Mouse (Mus musculus) midbrain, embryonic 15.5 days (tissue): ENCODE data around the gene Vmn1r236. TPM values are rescaled to one million over a fixed set of nuclear protein-coding genes. Genes with fewer than 3 reads are reported as not detected.

Experiments
- ATAC-seq: fragments of 200-750 bp; cut with Nextera tagmentation; replicated peaks from 2 replicates; pipeline ENCODE4 v1.8.0; 2017; ENCODE audit warnings: moderate TSS enrichment
- H3K27ac ChIP-seq: fragments of 300-500 bp; sonication (generic); 2 replicates; pipeline ENCODE4 v1.5.1; 2015; ENCODE audit warnings: mild to moderate bottlenecking, inconsistent platforms
- H3K27me3 ChIP-seq: fragments of 300-500 bp; sonication (generic); replicated peaks from 2 replicates; pipeline ENCODE4 v1.6.1; 2015; ENCODE audit warnings: inconsistent platforms
- H3K36me3 ChIP-seq: fragments of 300-500 bp; sonication (generic); replicated peaks from 2 replicates; pipeline ENCODE4 v1.6.1; 2015; ENCODE audit warnings: inconsistent platforms
- H3K4me1 ChIP-seq: fragments of 300-500 bp; sonication (generic); 2 replicates; pipeline ENCODE4 v1.6.1; 2015; ENCODE audit warnings: inconsistent platforms
- H3K4me2 ChIP-seq: fragments of 300-500 bp; sonication (generic); 2 replicates; pipeline ENCODE4 v1.6.1; 2015; ENCODE audit warnings: inconsistent platforms, mild to moderate bottlenecking, moderate library complexity
- H3K4me3 ChIP-seq: fragments of 300-500 bp; sonication (generic); 2 replicates; pipeline ENCODE4 v1.5.1; 2015; ENCODE audit warnings: mild to moderate bottlenecking, inconsistent platforms
- H3K9ac ChIP-seq: fragments of 300-500 bp; sonication (generic); 2 replicates; pipeline ENCODE4 v1.6.1; 2015; ENCODE audit warnings: mild to moderate bottlenecking, inconsistent platforms
- H3K9me3 ChIP-seq: fragments of 300-500 bp; sonication (generic); 2 replicates; pipeline ENCODE4 v1.6.1; 2016; ENCODE audit warnings: inconsistent platforms
- WGBS: fragments of 180-500 bp; shearing (Covaris S2); methylation state at CpG from one replicate; pipeline ENCODE4 v1.1.7; 2015; ENCODE audit warnings: mixed read lengths; 5-methylcytosine and 5-hydroxymethylcytosine counted together
- microRNA-seq: library from miRNA; unstranded; fragments of <30 nt; microRNA quantifications from one replicate; pipeline ENCODE4, GENCODE M21; 2016
- polyA plus RNA-seq: library from polyadenylated mRNA; unstranded; fragments of >200 nt; fragmentation: Nextera tagmentation; extraction: Ambion mirVana; gene quantifications from 2 replicates; pipeline ENCODE4 v1.2.1, GENCODE M21; 2015

Vmn1r236 gene
- not detected in 2 replicates for polyA plus RNA-seq

DNA sequence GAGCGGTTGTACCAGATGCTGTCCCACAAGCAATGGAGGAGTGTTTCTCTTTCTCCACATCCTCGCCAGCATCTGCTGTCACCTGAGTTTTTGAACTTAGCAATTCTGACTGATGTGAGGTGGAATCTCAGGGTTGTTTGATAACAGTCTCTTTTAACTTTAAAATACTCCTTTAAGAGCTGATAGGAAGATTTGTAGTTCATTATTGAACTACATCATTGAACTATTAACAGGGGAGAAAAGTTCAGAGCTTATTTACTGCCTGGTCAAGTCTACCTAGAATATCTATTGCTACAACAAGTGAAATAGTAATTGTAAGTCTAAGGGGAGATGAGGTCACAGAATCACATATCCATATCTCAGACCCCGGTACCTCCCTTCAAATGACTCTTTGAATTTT, at the start of gene Vmn1r236:
TSS of gene Vmn1r236 (plus strand) at position 301 of the 400 bp plus-strand sequence.
- no peak within 1 kb of the TSS for H3K9ac ChIP-seq
- no peaks in the 10 kb centered on the region for H3K4me1 ChIP-seq
- no peaks in the 10 kb centered on the region for H3K9me3 ChIP-seq
- no peaks in the 10 kb centered on the region for H3K27me3 ChIP-seq
- H3K4me2 ChIP-seq = no peak within 1 kb of the TSS
- no peak within 1 kb of the TSS for H3K4me3 ChIP-seq
- ATAC-seq = no peak
- H3K36me3 ChIP-seq = no peaks in the 10 kb centered on the region
- H3K27ac ChIP-seq = no peak within 1 kb of the TSS
- WGBS = 78% methylated on average over 3 of the region's 3 CpGs

DNA sequence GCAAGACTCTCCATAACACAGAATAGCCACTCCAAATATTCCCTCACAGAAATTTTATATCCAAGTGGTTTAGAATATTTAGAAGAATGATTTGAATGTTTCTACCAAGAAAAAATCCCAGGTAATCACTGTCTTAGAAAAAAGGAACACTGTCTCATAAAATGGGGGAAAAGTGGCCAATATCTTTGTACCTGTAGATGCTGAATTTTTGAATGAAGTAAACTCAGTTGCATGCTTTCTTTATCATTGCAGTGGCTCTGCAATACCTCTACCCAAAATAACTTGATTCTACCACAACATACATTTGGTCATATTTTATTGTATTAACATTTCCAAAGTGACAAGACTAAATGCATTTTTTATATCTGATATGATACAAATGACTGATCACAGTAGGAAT, 26.6 kb upstream of the Vmn1r236 start, which contains the start of gene Vmn1r235:
TSS of gene Vmn1r235 (plus strand) at position 301 of the 400 bp plus-strand sequence.
- no peak within 1 kb of the TSS for H3K4me2 ChIP-seq
- no peak for ATAC-seq
- no peaks in the 10 kb centered on the region for H3K27me3 ChIP-seq

DNA sequence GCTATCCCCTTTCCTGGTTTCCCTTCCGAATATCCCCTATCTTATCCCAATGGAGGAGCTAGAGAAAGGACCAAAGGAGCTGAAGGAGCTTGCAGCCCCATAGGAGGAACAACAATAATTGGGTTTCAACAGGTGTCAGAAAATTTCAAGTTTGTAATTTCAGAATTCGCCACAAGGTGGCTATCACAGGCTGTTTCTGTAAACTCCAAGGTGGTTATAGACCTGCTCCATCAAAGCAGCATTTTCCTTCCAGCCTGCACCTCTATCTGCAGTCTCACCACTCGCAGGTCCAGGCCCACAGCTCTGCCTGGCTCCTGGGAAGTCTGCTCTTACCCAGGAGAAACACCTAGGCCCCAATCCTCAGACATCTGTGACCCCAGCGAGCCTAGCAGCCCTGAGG, 10.6 kb upstream of the Vmn1r236 start:
- Histone ChIP-seq H3K9ac (no peak overlapping the region), H3K4me2 (no peak overlapping the region), H3K27me3 (no peaks in the 10 kb centered on the region), H3K27ac (no peak overlapping the region), H3K9me3 (no peaks in the 10 kb centered on the region), H3K36me3 (no peaks in the 10 kb centered on the region), H3K4me1 (no peaks in the 10 kb centered on the region), H3K4me3 (no peak overlapping the region)
- 22% methylated on average over 4 of the region's 4 CpGs for WGBS
- ATAC-seq = no peak

More for the DNA sequence above, 26.6 kb upstream of the Vmn1r236 start, which contains the start of gene Vmn1r235:
- no peak within 1 kb of the TSS for H3K4me3 ChIP-seq
- H3K4me1 ChIP-seq = no peaks in the 10 kb centered on the region
- no peak within 1 kb of the TSS for H3K9ac ChIP-seq
- H3K9me3 ChIP-seq = no peaks in the 10 kb centered on the region
- H3K27ac ChIP-seq = no peak within 1 kb of the TSS
- H3K36me3 ChIP-seq = no peaks in the 10 kb centered on the region

DNA sequence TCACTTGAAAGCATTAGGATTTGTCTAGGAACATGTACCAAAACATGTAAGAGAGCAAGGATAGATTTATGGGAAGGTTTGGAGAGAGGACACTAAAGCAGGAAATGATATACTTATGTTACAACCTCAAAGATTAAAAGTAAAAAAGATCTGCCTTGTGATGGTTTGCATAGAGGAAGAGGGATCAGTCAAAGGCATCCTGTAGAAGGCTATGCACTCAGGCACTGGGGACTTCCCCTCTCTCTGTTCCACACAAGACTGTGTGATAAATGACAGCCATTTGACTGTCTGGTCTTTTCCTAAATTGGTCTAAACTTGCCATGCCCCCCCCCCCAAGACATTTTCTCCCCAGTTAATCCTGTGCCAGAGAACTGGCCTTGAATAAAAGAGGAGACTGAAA, 1.7 kb downstream of the Vmn1r236 start:
- H3K27ac ChIP-seq = no peak overlapping the region
- no peaks in the 10 kb centered on the region for H3K36me3 ChIP-seq
- no peaks in the 10 kb centered on the region for H3K4me1 ChIP-seq
- no peaks in the 10 kb centered on the region for H3K27me3 ChIP-seq
- H3K4me3 ChIP-seq = no peak overlapping the region
- H3K9me3 ChIP-seq = no peaks in the 10 kb centered on the region
- no peak for ATAC-seq
- H3K9ac ChIP-seq = no peak overlapping the region
- no peak overlapping the region for H3K4me2 ChIP-seq

DNA sequence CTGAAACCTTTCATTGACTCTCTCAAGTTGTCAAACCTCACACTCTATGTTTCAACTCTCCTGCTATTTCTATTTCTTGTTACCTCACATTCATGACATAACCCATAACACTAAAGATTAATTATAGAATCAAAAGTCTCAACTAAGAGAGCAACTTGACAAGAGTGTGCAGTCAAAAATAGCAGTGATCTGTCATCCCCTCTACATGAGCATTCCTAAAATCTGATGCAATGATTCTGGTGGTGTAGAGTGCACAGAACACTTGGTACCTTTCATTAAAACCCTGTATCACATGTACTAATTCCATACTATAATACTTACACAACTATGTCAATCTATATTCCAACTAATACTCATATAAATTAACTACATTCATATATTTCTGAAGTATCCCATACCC, 7.0 kb downstream of the Vmn1r236 start:
- ATAC-seq = no peak
- no peaks in the 10 kb centered on the region for H3K4me1 ChIP-seq
- H3K27me3 ChIP-seq = no peaks in the 10 kb centered on the region
- no peak overlapping the region for H3K9ac ChIP-seq
- no peaks in the 10 kb centered on the region for H3K36me3 ChIP-seq
- H3K4me3 ChIP-seq = no peak overlapping the region
- no peaks in the 10 kb centered on the region for H3K9me3 ChIP-seq
- no peak overlapping the region for H3K27ac ChIP-seq
- no peak overlapping the region for H3K4me2 ChIP-seq

DNA sequence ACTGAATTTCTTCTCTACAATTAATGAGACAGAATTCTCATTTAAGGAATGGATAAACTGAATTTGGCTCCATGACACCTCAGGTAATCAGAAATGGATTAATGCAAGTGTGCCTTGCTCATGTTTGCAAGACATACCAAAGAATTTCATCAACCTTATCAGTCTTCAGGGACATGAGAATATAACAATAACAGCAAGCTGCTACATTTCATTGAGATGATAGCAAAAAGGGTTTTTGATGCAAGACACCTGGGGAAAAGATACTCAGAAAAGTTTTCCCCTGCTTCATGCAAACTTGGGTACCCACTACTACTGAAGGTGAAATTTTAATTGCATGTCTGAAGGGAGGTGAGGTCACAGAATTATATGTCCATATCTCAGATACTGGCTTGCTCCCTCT, 28.8 kb downstream of the Vmn1r236 start, which contains the start of gene Vmn1r237:
TSS of gene Vmn1r237 (plus strand) at position 301 of the 400 bp plus-strand sequence.
- Histone ChIP-seq H3K27ac (no peak within 1 kb of the TSS), H3K4me2 (no peak within 1 kb of the TSS), H3K9ac (no peak within 1 kb of the TSS), H3K36me3 (no peaks in the 10 kb centered on the region), H3K9me3 (no peaks in the 10 kb centered on the region), H3K4me1 (no peaks in the 10 kb centered on the region), H3K27me3 (no peaks in the 10 kb centered on the region), H3K4me3 (no peak within 1 kb of the TSS)
- ATAC-seq = no peak

Small RNA genes within 50 kb of the gene (microRNA-seq; reads per million reads assigned to microRNA genes)
- gene Gm26384 = not detected

Other genes with a start within 250 kb of the Vmn1r236 start
- gene Vmn1r234, start 56.9 kb upstream of the Vmn1r236 start, polyA plus RNA-seq = not detected in 2 replicates
- gene Vmn1r235, start 26.5 kb upstream of the Vmn1r236 start, polyA plus RNA-seq = not detected in 2 replicates
- gene Vmn1r237, start 28.9 kb downstream of the Vmn1r236 start, polyA plus RNA-seq = not detected in 2 replicates
- 5.0 and 6.0 TPM in 2 replicates for gene Zfp677, start 100.8 kb downstream of the Vmn1r236 start, polyA plus RNA-seq
- gene Zfp54, start 140.3 kb downstream of the Vmn1r236 start, polyA plus RNA-seq = 6.0 and 6.1 TPM in 2 replicates
- 14.0 and 14.1 TPM in 2 replicates for gene Zfp51, start 167.4 kb downstream of the Vmn1r236 start, polyA plus RNA-seq
- 10.5 and 11.1 TPM in 2 replicates for gene Zfp53, start 206.1 kb downstream of the Vmn1r236 start, polyA plus RNA-seq